Mouse (Mus musculus) forebrain, embryonic 14.5 days (tissue): ENCODE measurements at regions not wholly inside any gene's neighbourhood (a gene's known extent, or its start where the extent isn't known, plus 50 kb on each side); places are given as distances from the start of the nearest gene placed in this dataset.

ENCODE experiments used
- ATAC-seq: fragments of 200-750 bp; cut with Nextera tagmentation; 2 replicates; pipeline ENCODE4 v1.8.0; 2017; ENCODE audit warnings: mild to moderate bottlenecking, moderate library complexity
- DNase-seq: peaks from one replicate; pipeline ENCODE4 v3.0.0-alpha.2; 2015; ENCODE audit warnings: low spot score
- H3K27ac ChIP-seq: fragments of 300-500 bp; sonication (generic); 2 replicates; pipeline ENCODE4 v1.5.1; 2014; ENCODE audit warnings: low read depth, mild to moderate bottlenecking, control low read depth, low read length, moderate library complexity
- H3K27me3 ChIP-seq: fragments of 300-500 bp; sonication (generic); replicated peaks from 2 replicates; pipeline ENCODE4 v1.6.1; 2014; ENCODE audit warnings: low read length, control low read depth, mixed read lengths; ENCODE audit not compliant: control insufficient read depth, insufficient read depth
- H3K36me3 ChIP-seq: fragments of 300-500 bp; sonication (generic); 2 replicates; pipeline ENCODE4 v1.6.1; 2014; ENCODE audit warnings: low read length, control low read depth; ENCODE audit not compliant: control insufficient read depth, insufficient read depth
- H3K4me1 ChIP-seq: fragments of 300-500 bp; sonication (generic); 2 replicates; pipeline ENCODE4 v1.6.1; 2014; ENCODE audit warnings: antibody characterized with exemption, low read length, control low read depth; ENCODE audit not compliant: control insufficient read depth, insufficient read depth
- H3K4me2 ChIP-seq: fragments of 300-500 bp; sonication (generic); 2 replicates; pipeline ENCODE4 v1.6.1; 2014; ENCODE audit warnings: mild to moderate bottlenecking, control low read depth, low read length
- H3K4me3 ChIP-seq: fragments of 300-500 bp; sonication (generic); 2 replicates; pipeline ENCODE4 v1.5.1; 2014; ENCODE audit warnings: low read depth, low read length, control low read depth
- H3K9ac ChIP-seq: fragments of 300-500 bp; sonication (generic); 2 replicates; pipeline ENCODE4 v1.6.1; 2014; ENCODE audit warnings: mild to moderate bottlenecking, low read length, control low read depth, moderate library complexity
- H3K9me3 ChIP-seq: fragments of 300-500 bp; sonication (generic); replicated peaks from 2 replicates; pipeline ENCODE4 v1.6.1; 2016; ENCODE audit warnings: low read length, control low read depth, mixed read lengths; ENCODE audit not compliant: control insufficient read depth
- WGBS: fragments of 180-500 bp; shearing (Covaris S2); extraction: QIAGEN DNeasy Blood & Tissue Kit; methylation state at CpG from one replicate; pipeline ENCODE4 v1.1.7; 2014; 5-methylcytosine and 5-hydroxymethylcytosine counted together

- H3K36me3 ChIP-seq = no peaks in the 10 kb centered on the region
- H3K27ac ChIP-seq = no peak overlapping the region
- 68% methylated on average over 8 of the region's 8 CpGs for WGBS
- no peaks in the 10 kb centered on the region for H3K9me3 ChIP-seq
- H3K4me3 ChIP-seq = no peak overlapping the region
- no peaks in the 10 kb centered on the region for H3K27me3 ChIP-seq
- DNase-seq (no peak), ATAC-seq (no peak)
- no peaks in the 10 kb centered on the region for H3K4me1 ChIP-seq
- no peak overlapping the region for H3K4me2 ChIP-seq
- H3K9ac ChIP-seq = no peak overlapping the region
Measured at GRCm38 (mm10) chr17:45889451-45889850, 142.7 kb downstream of the Vegfa start.

DNA sequence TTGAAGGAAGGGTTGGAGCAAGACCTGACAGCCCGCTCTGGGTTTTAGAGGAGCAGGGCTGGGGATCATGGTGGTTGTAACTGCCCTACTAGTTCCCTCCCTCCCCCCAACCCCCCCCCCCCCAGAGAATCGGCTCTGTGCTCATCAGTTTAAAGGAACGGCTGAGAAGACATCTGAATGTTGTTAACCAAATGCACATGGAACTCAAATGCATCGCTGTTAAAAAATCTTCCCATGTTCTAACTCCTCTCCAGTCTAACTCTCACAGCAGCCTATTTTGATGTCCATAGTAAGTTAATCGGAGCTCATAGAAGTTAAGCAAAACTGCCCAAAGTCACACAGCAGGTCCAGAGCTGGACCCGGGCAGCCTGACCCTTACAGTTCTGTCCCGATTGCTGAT, 143.1 kb downstream of the Vegfa start:
- Histone ChIP-seq H3K36me3 (no peaks in the 10 kb centered on the region), H3K9me3 (no peaks in the 10 kb centered on the region), H3K4me1 (no peaks in the 10 kb centered on the region), H3K4me2 (no peak overlapping the region), H3K9ac (no peak overlapping the region), H3K4me3 (no peak overlapping the region), H3K27ac (no peak overlapping the region), H3K27me3 (no peaks in the 10 kb centered on the region)
- no peak for ATAC-seq
- no peak for DNase-seq
- 82% methylated on average over 7 of the region's 7 CpGs for WGBS

DNA sequence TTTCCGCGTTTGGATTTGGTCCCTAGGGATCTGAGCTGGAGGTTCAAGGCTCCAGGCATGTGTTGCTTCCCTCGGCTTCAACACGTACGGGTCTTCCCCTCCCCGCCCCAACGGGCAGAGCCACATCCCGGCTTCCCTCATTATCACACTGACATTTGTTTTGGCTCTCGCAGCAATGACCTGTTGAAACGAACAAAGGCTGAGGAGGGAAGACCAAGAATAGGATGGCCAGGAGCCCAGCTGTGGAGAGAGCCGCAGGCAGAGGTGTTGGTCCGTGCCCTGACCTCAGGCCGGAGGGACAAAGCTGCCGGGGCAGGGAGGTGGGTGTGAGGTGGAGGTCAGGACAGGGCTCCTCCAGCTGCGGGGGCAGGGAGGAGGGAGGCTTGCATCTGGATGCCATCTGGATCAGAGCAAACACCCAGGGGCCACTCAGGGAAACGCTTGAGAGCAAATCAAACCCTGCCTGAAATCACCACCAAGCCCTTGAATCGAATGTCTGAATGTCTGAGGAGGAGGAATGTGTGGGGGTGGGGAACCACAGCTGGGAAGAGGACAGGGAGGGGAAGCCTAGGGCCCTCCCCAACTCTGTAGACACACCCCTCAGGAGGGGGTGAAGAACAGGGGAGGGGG, 145.6 kb downstream of the Vegfa start:
- Histone ChIP-seq H3K4me3 (no peak overlapping the region), H3K36me3 (no peaks in the 10 kb centered on the region), H3K27me3 (no peaks in the 10 kb centered on the region), H3K27ac (no peak overlapping the region), H3K4me1 (no peaks in the 10 kb centered on the region), H3K4me2 (no peak overlapping the region), H3K9me3 (no peaks in the 10 kb centered on the region), H3K9ac (no peak overlapping the region)
- DNase-seq (peak; percentile 19), ATAC-seq (no peak)
- WGBS = 10% methylated on average over 17 of the region's 17 CpGs

DNA sequence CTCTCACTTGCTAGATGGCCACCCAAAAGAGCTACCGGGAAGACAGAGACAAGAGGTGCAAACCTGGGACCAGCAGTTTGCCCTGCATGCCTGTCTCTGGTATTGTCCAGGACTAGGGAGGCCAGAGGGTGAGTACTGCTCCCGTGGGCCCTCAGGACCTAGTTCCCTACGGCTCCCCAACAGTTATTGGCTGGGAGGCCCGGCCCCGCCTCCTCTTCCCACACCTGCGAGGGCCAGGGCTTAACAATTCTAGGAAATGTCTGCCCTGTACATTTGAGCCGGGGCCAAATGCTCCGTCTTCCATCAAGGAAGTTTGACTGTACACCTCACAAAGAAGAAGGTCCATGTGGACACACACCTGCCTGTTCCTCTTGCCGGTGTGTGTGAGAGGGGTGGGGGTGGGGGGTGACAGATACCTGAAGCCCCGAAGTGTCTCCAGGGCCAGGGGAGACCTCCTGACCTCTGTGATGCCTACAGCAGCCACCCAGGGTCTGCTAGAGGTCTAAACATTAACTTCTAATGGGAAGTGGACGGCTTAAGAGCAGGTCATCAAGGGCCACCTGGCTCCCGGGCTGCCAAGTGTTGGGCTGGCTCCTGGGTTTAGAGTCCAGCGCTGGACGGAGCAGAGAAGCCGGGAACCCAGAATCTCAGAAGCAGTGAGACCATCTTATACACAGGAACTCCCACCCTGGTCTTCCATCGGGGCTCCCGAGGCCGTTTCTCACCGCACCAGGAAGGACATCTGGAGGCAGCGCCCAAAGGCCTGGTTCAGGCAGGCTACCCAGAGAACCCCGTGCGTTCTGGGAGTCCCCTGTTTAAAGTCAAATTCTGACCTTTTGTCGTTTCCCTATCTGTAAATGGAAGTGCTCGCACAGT, 146.5 kb downstream of the Vegfa start:
- DNase-seq (no peak), ATAC-seq (no peak)
- H3K9me3 ChIP-seq = no peaks in the 10 kb centered on the region
- no peak overlapping the region for H3K4me2 ChIP-seq
- no peak overlapping the region for H3K4me3 ChIP-seq
- H3K27ac ChIP-seq = no peak overlapping the region
- WGBS = 75% methylated on average over 24 of the region's 24 CpGs
- H3K9ac ChIP-seq = no peak overlapping the region
- H3K27me3 ChIP-seq = no peaks in the 10 kb centered on the region
- no peaks in the 10 kb centered on the region for H3K36me3 ChIP-seq
- H3K4me1 ChIP-seq = no peaks in the 10 kb centered on the region

GRCm38 (mm10) chr17:45884021-45884722, 148.0 kb downstream of the Vegfa start:
- Histone ChIP-seq H3K9ac (no peak overlapping the region), H3K4me1 (no peaks in the 10 kb centered on the region), H3K36me3 (no peaks in the 10 kb centered on the region), H3K9me3 (no peaks in the 10 kb centered on the region), H3K27me3 (no peaks in the 10 kb centered on the region), H3K27ac (no peak overlapping the region), H3K4me3 (no peak overlapping the region), H3K4me2 (no peak overlapping the region)
- WGBS = 81% methylated on average over 9 of the region's 9 CpGs
- ATAC-seq (no peak), DNase-seq (no peak)

- ATAC-seq = no peak
- H3K4me3 ChIP-seq = no peak overlapping the region
- no peak overlapping the region for H3K27ac ChIP-seq
- no peak overlapping the region for H3K4me2 ChIP-seq
- no peak overlapping the region for H3K9ac ChIP-seq
- H3K27me3 ChIP-seq = no peaks in the 10 kb centered on the region
- no peaks in the 10 kb centered on the region for H3K4me1 ChIP-seq
- WGBS = 81% methylated on average over 3 of the region's 3 CpGs
- no peaks in the 10 kb centered on the region for H3K36me3 ChIP-seq
- DNase-seq = no peak
- H3K9me3 ChIP-seq = no peaks in the 10 kb centered on the region
Measured at GRCm38 (mm10) chr17:45882682-45883081, 149.0 kb upstream of the 1600014C23Rik start.

DNA sequence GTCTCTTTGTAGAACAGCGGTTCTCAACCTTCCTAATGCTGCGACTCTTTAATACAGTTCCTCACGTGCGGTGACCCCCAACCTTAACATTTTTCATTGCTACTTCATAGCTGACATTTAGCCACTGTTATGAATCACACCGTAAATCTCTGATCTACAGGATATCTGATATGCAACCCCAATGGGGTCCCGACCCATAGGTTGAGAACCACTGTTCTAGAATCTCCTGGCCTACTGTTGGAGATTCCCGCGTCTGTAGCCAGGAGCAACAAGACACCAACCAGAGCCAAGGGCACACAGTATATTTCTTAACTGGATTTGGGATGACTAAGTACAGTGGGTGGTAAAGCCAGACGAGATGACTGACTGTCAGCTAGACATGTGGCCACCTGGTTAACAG, 147.6 kb upstream of the 1600014C23Rik start:
- no peak for DNase-seq
- Histone ChIP-seq H3K9me3 (no peaks in the 10 kb centered on the region), H3K4me1 (no peaks in the 10 kb centered on the region), H3K27ac (no peak overlapping the region), H3K4me2 (no peak overlapping the region), H3K9ac (no peak overlapping the region), H3K27me3 (no peaks in the 10 kb centered on the region), H3K36me3 (no peaks in the 10 kb centered on the region), H3K4me3 (no peak overlapping the region)
- ATAC-seq = no peak
- WGBS = 93% methylated on average over 9 of the region's 9 CpGs

DNA sequence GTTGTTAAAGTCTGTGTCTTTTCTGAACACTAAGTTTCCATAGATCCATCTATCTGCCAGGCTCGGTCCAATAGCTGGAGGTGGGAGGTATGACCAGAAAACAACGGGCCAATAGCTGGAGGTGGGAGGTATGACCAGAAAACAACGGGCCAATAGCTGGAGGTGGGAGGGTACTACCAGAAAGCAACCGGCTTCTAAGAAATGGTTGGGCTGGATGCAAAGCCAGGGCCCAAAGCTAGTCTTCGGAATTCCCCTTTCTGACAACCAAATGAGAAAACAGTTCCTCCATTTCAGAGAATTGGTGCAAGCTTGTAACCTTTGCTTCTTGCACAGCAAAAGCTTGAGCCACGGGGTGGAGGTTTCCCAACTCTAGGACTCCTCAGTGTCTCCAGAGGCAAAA, 147.1 kb upstream of the 1600014C23Rik start:
- no peak overlapping the region for H3K27ac ChIP-seq
- no peaks in the 10 kb centered on the region for H3K27me3 ChIP-seq
- H3K4me1 ChIP-seq = no peaks in the 10 kb centered on the region
- no peak for DNase-seq
- no peak overlapping the region for H3K4me2 ChIP-seq
- H3K9ac ChIP-seq = no peak overlapping the region
- ATAC-seq = no peak
- no peaks in the 10 kb centered on the region for H3K36me3 ChIP-seq
- H3K9me3 ChIP-seq = no peaks in the 10 kb centered on the region
- H3K4me3 ChIP-seq = no peak overlapping the region
- 89% methylated on average over 6 of the region's 6 CpGs for WGBS
